Mouse (Mus musculus): ENCODE measurements at regions not wholly inside any gene's neighbourhood (a gene's known extent, or its start where the extent isn't known, plus 50 kb on each side); places are given as distances from the start of the nearest gene placed in this dataset.

DNA sequence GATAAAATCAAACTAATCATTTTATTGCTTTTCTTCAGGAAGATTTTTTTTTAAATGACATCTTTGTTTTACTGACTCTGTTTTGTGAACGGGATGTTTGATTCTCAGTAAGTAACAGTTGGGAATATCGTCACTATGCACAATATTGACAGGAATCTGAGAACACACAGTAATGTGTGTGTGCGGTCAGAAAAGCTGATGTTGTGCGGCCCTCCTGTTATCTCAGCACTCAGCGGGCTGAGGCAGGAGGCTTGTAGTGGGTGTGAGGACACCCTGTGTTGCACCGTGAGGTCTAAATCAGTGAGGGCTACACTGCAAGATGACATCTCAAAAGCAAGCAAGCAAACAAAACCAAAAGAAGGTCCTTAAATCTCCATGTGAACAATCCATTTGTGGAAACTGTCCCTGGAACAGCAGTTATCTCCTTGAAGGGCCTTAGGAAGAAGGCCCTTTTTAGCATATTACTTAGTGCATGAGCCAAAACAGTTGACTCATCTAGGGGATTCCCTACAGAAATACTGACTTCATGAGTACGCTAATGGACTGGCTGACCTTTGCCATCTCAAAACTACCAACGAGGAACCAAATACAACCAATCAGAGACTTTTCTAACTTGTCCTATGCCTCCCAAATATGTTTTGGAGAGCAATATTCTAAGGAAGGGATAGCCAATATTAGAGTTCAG is 181.2 kb upstream of the Marcks start:
- no peak for DNase-seq (ENCODE audit: low read depth)

DNA sequence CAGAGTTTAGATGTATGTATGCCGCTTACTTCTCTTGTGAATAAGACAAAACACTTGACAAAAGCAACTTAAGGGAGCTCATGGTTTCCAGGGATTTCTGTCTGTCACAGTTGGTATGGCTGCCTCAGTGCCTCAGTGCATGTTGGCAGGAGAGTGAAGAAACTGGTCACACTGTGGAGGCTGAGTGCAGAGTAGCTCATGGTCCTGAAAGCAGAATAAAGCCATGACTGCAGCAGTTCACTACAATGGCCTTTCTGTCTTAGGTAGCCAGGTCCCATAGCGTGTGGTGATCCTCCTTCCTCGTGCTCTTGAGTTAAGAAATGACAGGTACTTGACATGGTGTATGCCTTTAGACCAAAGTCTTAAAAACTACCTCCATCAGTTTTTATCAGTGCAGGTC is 178.0 kb upstream of the Marcks start:
- no peak for DNase-seq (ENCODE audit: low read depth)

GRCm38 (mm10) chr10:37315804-37316203 is 177.1 kb upstream of the Marcks start:
- DNase-seq (ENCODE audit: low read depth), result no peak

GRCm38 (mm10) chr10:37314746-37315430 is 176.2 kb upstream of the Marcks start:
- no peak for DNase-seq (ENCODE audit: low read depth)

GRCm38 (mm10) chr10:37313461-37313860 is 174.7 kb upstream of the Marcks start:
- DNase-seq (ENCODE audit: low read depth), result no peak

GRCm38 (mm10) chr10:37310266-37310945 is 171.7 kb upstream of the Marcks start:
- DNase-seq (ENCODE audit: low read depth), result no peak

GRCm38 (mm10) chr10:37304656-37305055 is 165.9 kb upstream of the Marcks start:
- no peak for DNase-seq (ENCODE audit: low read depth)

DNA sequence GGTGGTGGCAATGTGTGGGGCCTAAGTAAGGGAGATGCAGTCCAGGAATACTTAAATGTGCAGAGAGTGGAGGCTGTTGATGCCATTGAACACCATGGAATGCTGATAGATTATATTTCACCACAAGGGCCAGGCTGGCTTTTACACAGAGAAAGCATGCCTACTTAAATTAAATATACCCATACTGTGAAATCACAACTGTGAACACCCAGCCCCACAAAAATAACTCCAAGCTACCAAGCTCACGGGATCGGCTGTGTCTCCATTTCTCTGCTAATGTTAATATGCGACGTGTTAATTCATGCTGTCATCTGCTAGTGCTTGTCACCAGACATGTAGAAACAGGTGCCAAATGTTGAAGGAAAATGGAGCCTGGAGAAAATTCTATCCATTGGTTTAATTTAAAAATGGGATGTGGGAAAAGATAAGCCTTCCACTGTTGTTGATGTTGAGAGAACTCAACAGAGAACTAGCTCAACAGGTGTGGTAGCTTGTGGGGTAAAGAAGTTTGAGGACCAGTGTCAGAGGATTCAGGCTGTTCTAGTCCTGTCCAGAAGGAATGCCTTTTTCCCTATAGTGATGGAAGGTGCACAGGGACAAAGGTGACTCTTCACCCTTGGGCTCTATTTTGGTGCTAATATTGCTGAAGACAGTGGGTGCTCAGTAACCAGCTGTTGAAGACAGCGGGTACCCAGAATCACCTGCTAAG is 161.6 kb upstream of the Marcks start:
- DNase-seq (ENCODE audit: low read depth), result no peak

GRCm38 (mm10) chr10:37298689-37299421 is 160.1 kb upstream of the Marcks start:
- DNase-seq (ENCODE audit: low read depth), result no peak

GRCm38 (mm10) chr10:37294231-37294630 is 155.5 kb upstream of the Marcks start:
- DNase-seq (ENCODE audit: low read depth), result no peak

DNA sequence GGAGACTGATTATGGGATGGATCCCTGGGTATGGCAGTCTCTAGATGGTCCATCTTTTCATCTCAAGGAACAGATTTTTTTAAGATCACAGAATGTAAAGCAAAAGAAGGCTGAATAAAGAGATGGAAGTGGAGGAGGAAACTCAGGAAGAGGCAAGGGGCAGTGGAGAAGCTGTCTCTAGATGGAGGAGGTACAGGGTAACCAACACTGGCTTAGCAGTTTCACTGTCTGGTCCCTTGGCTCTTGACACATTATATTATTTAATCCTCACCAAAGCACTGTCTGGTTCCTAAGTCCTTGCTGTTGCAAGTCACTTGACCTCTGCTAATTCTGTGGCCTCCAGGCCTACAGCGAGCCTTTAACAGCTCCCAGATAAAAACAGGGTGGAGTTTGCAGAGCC is 154.6 kb upstream of the Marcks start:
- DNase-seq (ENCODE audit: low read depth), result no peak

DNA sequence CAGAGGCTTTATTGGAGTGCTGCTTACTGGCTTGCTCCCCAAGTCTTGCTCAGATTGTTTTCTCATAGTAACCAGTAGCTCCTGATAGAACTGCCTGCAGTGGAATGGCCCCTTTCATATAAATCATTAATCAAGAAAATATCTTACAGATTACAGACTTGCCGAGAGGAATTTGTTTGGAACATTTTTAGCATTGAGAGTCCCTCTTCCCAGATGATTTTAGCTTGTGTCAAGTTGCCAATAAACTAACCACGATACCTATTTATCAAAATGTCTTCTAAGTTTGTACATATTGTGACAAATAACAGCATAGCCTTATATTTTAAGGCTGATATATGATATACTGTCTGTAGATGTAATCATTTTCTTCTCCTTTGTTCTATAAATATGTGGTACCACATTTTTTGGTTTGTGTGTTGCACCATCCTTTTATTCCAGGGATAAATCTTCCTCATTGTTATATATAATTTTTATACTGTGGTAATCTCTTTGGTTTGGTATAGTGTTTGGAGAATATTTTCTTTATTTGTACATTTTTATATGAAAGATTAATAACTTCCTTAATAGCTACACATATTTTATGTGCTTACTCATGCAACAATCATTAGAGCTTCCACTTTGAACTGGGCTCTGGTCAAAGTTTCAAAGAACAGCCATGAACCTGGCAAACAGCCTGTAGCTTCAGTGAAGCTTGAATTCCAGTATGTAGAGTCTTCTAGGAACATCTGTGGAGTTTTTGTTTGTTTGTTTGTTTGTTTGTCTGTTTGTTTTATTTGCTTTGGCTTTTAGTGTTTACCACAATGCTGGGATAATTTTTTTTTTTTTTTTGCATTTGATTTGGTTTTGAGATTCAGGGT is 153.1 kb upstream of the Marcks start:
- no peak for DNase-seq (ENCODE audit: low read depth)

DNA sequence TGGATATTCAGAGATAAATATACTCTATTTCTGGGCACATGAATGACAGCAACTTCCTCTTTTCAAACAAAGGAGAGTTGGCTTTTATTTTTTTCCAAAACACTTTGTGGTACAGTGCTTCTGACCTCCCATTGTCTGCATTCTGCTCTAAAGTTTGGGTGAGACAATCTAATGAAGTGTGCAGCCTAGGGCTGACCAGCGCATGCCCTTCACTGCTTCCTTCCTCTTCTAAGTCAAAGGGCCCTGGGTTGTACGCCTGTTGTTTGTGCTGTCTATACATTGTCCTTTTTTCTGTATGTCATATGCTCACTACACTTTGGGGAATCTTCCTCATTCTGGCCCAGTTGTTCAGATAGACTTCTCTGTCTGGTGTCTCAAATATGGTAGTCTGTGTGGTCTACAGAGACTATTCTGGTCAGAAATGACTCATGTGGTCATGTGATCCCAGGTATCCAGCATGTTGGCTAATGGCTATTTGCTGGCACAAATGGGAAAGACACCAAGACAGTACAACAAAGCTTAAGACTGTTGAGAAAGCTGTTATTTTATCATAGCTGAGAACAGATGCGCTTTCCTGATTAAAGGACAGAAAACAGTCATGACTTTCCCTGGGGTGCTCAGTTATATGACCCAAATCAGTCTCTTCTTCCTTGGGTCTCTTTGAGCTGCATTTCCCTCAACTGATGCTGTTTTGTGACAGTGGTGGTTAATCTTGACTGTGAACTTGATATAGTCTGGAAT is 151.4 kb upstream of the Marcks start:
- no peak for DNase-seq (ENCODE audit: low read depth)

DNA sequence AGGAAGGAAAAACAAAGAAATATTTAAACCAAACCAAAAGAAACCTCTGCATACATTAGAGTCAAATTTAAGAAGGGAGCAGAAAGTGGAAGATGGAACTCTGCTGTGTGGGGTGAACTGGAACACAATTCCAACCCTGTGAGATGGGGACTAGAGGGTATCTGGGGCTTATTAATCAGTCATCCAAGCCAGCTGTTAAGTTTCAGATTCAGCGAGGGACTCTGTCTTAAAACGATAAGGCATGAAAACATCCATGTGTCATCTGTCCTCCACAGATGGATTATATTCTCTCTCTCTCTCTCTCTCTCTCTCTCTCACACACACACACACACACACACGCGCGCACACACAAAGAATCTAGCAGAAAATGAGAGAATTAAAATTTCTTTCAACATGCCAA is 147.6 kb upstream of the Marcks start:
- no peak for DNase-seq (ENCODE audit: low read depth)

GRCm38 (mm10) chr10:37282951-37283350 is 144.2 kb upstream of the Marcks start:
- DNase-seq (ENCODE audit: low read depth), result no peak

- DNase-seq (ENCODE audit: low read depth), result peak; percentile 33
Observed at GRCm38 (mm10) chr10:37280823-37281222, 142.1 kb upstream of the Marcks start.

DNA sequence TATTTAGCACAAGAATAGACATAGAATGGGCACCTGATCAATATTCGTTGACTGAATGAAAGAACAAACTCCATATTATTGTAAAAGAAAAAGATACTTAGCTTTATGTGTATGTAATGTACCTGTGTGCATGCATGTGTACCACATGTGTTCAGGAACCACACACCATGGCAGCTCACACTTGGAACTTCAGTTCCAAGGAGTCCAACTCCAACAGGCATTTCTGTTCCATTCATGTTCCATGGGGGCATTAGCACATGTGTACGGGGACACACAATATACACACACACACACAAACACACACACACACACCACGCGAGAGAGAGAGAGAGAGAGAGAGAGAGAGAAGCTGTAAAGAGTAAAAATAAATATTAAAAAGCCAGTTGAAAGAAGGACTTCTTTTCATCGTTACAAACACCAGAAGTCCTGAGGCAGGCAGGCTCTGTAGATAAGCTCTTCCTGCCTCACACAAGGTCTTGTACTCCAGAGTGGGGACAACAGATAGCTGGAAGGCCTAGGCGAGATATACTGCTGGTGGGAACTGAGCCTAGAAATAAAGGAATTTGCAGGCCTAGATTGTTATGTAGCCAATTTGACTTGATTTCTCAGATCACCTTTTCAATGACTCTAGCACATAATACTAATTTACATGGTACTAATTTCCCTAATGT is 141.6 kb upstream of the Marcks start:
- peak; percentile 43 for DNase-seq (ENCODE audit: low read depth)

DNA sequence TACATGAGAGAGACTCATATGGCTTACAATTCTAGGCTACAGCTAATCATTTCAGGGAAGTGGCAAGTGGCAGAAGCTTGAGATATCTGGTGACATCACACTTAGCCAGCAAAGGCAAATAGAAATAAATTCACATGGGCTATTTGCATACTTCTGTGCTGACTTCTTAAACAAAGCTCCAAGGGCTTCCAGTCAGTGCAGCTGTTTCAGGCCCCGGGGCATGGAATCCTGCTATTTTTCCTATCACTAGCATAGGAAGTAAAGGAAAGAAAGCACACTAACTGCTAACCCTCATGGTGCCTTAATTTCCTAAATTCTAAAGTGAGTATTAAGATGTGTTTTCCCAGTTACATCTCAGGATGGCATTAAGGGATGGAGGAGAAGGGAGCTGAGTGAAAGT is 140.6 kb upstream of the Marcks start:
- DNase-seq (ENCODE audit: low read depth), result no peak

DNA sequence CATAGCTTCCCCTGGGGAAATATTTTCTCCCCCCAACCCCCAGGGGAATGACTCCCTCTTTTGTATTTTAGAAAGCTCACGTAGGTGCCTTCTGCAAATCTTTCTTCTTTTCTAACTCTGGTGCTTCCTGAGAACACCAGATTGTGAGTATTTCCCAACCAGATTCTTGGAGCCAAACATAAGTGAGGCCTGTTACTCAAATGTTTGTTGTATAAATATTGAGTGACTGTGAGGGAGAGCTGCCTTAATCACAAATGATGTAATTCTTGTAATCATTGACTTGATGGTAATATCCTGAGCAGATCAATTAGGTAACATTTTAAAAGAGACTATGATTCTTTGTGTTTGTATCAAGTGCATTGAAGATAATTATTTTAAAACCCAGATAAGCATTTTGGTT is 137.1 kb upstream of the Marcks start:
- no peak for DNase-seq (ENCODE audit: low read depth)

DNA sequence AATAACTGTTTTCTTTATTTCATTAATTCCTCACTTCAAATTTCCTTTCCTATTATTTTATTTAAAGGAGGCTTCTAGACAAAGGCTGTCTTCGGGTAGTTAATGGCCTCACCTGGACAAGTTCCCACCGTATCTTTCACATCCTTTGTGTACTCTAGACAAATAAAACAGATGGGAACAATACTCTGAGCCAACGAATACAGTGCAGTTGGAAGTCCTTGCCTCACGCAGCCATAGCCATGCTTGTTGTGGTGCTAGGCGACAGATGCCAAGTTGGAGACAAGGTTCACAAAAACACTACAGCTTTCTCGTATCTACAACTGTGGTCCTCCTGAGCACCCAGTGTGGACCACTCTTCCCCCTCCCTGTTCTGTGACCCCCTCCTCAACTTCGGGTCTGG is 136.6 kb upstream of the Marcks start:
- DNase-seq (ENCODE audit: low read depth), result no peak

Data from c-Kit-positive CD71-positive TER-119-negative erythroid progenitor cells, embryonic 14.5 days (primary cell).